Mouse (Mus musculus) spleen, adult 2 months (tissue): ENCODE data around the gene Abi1.

Source experiments
- CTCF ChIP-seq: fragments of 200-500 bp; IDR thresholded peaks from 2 replicates; pipeline ENCODE4 v1.5.1; 2011; ENCODE audit warnings: mild to moderate bottlenecking, inconsistent platforms; ENCODE audit not compliant: insufficient read depth, insufficient read length, insufficient replicate concordance; ENCODE audit errors: extremely low read depth
- POLR2A ChIP-seq: fragments of 200-500 bp; IDR thresholded peaks from 2 replicates; pipeline ENCODE4 v1.6.1; 2011; ENCODE audit warnings: low read depth, low read length, inconsistent platforms

DNA sequence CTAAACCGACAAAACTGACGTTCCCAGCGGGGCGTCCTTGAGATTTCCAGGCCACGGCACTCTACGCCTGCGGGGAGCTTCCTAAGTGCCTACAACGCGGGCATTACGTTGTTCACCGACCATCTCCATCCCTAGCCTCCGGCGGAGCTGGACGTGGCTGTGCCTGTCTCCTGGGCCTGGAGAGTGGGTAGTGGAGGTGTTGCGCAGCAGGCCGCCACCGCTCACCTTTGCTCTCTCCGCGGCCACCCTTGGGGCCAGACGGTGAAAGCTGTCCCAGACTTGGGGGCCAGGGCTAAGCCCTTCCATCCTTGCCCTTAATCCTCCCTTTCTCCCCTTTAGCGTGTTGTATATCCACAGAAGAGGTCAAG lies 28.3 kb upstream of the Abi1 start:
- no peak for TF ChIP-seq CTCF
- no peak for TF ChIP-seq POLR2A
